Mouse (Mus musculus) kidney, adult 2 months (tissue): ENCODE data around the gene Galnt6.

Source experiments
- CTCF ChIP-seq: fragments of 200-500 bp; conservative IDR thresholded peaks from 2 replicates; pipeline ENCODE4 v1.5.1; 2011; ENCODE audit warnings: low read depth, mild to moderate bottlenecking, control low read depth, low read length, moderate library complexity, mixed read lengths; ENCODE audit not compliant: insufficient read depth, insufficient read length
- POLR2A ChIP-seq: fragments of 200-500 bp; IDR thresholded peaks from one replicate; pipeline ENCODE4 v1.6.1; 2011; ENCODE audit warnings: low read depth, low read length, control low read depth

DNA sequence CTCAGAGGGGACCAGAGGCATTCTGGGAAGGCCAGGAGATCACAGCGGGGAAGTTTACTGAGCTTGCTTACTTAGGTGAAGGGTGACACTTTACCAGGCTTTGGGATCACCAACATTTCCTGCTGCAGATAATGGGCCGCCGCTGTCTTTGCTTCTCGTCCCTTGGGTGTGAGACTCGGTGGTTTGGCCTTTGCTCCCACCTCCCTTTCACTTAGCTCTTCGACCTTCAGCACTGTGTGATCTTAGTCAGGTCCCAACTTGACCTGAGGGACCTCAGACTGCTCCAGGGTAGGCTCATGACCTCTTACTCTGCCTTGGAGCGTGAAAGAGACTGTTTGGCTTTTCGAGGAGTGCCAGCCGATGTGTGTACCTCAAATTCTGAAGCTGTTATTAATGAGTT, 1.9 kb upstream of the Galnt6 start:
- no peak for TF ChIP-seq CTCF
- no peak for TF ChIP-seq POLR2A
